Mouse (Mus musculus): ENCODE results near the gene Rev1. TPM values are rescaled to one million over a fixed set of nuclear protein-coding genes. Genes with fewer than 3 reads are reported as not detected.

The Rev1 gene
- polyA plus RNA-seq, 1 experiment from 2014 or later = 27.7 TPM

DNA sequence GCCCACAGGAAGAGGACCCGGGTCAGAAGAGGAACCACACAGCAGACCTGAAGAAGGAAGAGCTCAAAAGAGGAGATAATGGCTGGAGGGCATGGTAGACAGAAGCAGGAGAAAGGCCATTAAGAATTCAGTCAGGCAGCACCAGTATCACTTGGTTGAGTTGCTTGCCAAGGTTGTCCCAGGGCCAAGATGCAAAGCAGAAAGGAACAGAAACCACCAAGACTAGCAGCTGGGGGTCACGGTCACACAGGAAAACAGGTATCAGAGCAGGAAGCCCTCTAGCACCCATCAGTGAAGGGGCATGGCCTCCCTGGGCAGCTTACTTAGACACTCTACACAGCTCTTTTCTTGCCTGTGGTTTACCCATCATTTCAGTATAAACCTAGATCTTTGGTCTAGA is 9.8 kb upstream of the Rev1 start:
- ATAC-seq (ENCODE audit: low read depth) (no peak), DNase-seq (ENCODE audit: low spot score) (no peak)
- WGBS = 79% methylated on average over 2 of the region's 2 CpGs
- no peaks in the 10 kb centered on the region for H3K36me3 ChIP-seq (ENCODE audit: control insufficient read depth, insufficient read depth, low read length)
- H3K4me1 ChIP-seq (ENCODE audit: control insufficient read depth, insufficient read depth, low read length) = no peaks in the 10 kb centered on the region
- no peak overlapping the region for H3K9ac ChIP-seq (ENCODE audit: low read depth, low read length)
- no peaks in the 10 kb centered on the region for H3K9me3 ChIP-seq (ENCODE audit: control insufficient read depth, low read length)
- H3K27me3 ChIP-seq (replicated peaks; ENCODE audit: control insufficient read depth, insufficient read depth, low read length) = no peaks in the 10 kb centered on the region
- no peak overlapping the region for H3K4me2 ChIP-seq (ENCODE audit: low read depth, low read length)
- H3K4me3 ChIP-seq (ENCODE audit: low read depth, low read length) = no peak overlapping the region
- no peak overlapping the region for H3K27ac ChIP-seq (replicated peaks; ENCODE audit: low read depth, low read length)

DNA sequence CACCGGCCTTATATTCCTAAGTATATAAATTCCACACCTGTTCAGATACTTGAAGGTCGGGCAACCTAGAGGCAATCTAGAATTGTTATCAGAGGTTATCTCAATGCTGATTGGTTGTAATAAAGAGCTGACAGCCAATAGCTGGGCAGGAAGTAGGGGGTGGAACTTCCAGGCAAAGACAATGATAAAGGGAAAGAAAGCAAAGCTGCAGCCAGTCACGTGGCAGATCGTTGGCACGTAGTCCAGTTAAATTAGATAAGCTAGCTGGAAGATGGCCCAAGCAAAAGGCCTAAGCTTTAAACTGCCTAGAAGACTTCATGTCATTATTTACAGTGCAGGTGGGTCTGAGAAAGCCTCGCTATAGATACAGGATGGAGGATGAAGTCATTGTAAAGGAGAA is 3.3 kb upstream of the Rev1 start:
- Histone ChIP-seq H3K9ac (ENCODE audit: low read depth, low read length) (no peak overlapping the region), H3K27me3 (replicated peaks; ENCODE audit: control insufficient read depth, insufficient read depth, low read length) (no peaks in the 10 kb centered on the region), H3K4me1 (ENCODE audit: control insufficient read depth, insufficient read depth, low read length) (peaks cover 5% of the 10 kb centered on the region), H3K4me2 (ENCODE audit: low read depth, low read length) (no peak overlapping the region), H3K27ac (replicated peaks; ENCODE audit: low read depth, low read length) (no peak overlapping the region), H3K9me3 (ENCODE audit: control insufficient read depth, low read length) (no peaks in the 10 kb centered on the region), H3K36me3 (ENCODE audit: control insufficient read depth, insufficient read depth, low read length) (no peaks in the 10 kb centered on the region), H3K4me3 (ENCODE audit: low read depth, low read length) (no peak overlapping the region)
- no peak for DNase-seq (ENCODE audit: low spot score)
- no peak for ATAC-seq (ENCODE audit: low read depth)
- WGBS = 67% methylated on average over 6 of the region's 6 CpGs

DNA sequence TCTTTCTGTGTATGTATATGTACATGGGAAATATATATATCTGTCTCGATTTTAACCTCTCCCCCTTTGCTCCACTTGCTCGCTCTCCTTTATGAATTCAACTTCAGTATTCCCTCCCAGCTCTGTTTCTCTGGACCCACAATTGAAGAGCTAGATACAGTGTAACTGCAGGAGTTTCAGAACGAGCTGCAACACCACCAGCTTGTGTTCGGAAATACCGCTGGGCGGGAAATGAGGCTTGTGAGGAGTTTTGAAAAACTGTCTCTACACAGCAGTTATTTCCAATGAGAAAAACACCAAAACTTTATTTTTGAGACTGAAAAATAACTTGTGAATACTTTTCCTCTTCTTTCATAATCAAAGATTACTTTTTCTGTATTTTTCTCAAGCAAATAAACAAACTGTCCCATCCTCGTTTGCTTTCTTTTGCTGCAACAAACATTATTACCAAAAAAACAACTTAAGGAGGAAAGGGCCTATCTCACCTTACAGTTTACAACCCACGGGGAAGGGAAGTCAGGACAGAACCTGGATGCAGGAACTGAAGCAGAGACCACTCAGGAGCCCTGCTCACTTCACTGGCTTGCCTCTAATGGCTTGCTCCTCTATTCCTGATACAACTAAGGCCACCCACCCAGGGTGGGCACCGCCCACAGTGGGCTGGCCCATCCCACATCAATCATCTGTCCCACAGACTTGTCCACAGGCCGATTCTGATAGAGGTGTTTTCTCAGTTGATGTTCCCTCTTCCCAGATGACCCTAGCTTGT is 1.3 kb upstream of the Rev1 start:
- Histone ChIP-seq H3K9ac (ENCODE audit: low read depth, low read length) (no peak overlapping the region), H3K9me3 (ENCODE audit: control insufficient read depth, low read length) (no peaks in the 10 kb centered on the region), H3K27me3 (replicated peaks; ENCODE audit: control insufficient read depth, insufficient read depth, low read length) (no peaks in the 10 kb centered on the region), H3K36me3 (ENCODE audit: control insufficient read depth, insufficient read depth, low read length) (no peaks in the 10 kb centered on the region), H3K4me2 (ENCODE audit: low read depth, low read length) (0 out of 2 replicates have a peak overlapping the region, but pooled peaks have one; percentile 96), H3K27ac (replicated peaks; ENCODE audit: low read depth, low read length) (no peak overlapping the region), H3K4me1 (ENCODE audit: control insufficient read depth, insufficient read depth, low read length) (peaks cover 11% of the 10 kb centered on the region), H3K4me3 (ENCODE audit: low read depth, low read length) (no peak overlapping the region)
- ATAC-seq (ENCODE audit: low read depth) (no peak), DNase-seq (ENCODE audit: low spot score) (no peak)
- 52% methylated on average over 10 of the region's 10 CpGs for WGBS

DNA sequence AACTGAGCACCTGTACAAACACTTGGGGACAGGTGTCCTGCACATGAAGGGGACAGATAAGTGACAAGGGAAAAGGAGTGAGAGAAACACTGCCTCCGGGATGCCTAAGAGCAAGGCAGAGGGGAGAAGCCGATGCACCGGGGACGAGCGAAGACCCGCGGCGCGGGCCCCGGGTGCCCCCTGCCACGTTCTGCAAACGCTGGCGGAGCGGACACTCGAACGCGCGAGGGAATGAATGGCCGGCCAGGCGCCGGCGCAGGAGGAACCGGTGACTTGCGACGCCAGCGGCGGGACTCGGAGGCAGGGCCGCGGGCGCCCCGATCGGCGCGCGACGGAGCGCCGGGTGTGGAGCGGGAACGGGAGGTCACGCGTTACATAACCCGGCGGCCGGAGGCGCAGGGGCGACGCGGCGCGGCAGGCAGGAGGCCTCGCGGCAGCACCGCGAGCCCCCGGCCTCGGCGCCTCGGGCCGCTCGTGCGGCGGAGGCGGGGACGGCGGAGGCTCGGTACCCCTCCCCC is 623 bp downstream of the Rev1 start:
- Histone ChIP-seq H3K9ac (ENCODE audit: low read depth, low read length) (peak overlapping the region; percentile 93), H3K27me3 (replicated peaks; ENCODE audit: control insufficient read depth, insufficient read depth, low read length) (no peaks in the 10 kb centered on the region), H3K9me3 (ENCODE audit: control insufficient read depth, low read length) (no peaks in the 10 kb centered on the region), H3K27ac (replicated peaks; ENCODE audit: low read depth, low read length) (peak overlapping the region; percentile 90), H3K36me3 (ENCODE audit: control insufficient read depth, insufficient read depth, low read length) (no peaks in the 10 kb centered on the region), H3K4me1 (ENCODE audit: control insufficient read depth, insufficient read depth, low read length) (peaks cover 11% of the 10 kb centered on the region), H3K4me3 (ENCODE audit: low read depth, low read length) (peak overlapping the region; percentile 88), H3K4me2 (ENCODE audit: low read depth, low read length) (peak overlapping the region; percentile 96)
- ATAC-seq (ENCODE audit: low read depth) = no peak
- 20% methylated on average over 1 of the region's 68 CpGs for WGBS
- DNase-seq (ENCODE audit: low spot score) = peak; percentile 38

DNA sequence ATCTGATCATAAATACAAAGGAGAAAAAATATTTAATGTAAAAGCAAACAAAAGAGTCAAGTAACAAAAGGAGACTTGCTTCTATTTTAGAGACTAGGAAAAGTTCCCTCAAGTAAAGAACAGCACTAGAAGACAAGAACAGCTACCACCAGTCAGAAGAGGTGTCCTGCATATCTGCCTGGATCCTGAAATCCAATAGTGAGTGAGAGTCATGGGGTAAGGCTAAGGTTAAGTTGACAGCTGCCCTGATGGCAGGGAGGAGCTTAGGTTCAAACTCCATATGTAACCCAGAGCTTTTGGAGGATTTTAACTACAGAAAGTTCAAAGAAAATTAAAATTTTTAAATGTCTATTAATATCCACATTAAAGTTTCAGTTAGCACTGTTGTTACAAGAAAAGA is 2.6 kb downstream of the Rev1 start:
- Histone ChIP-seq H3K4me2 (ENCODE audit: low read depth, low read length) (no peak overlapping the region), H3K4me3 (ENCODE audit: low read depth, low read length) (no peak overlapping the region), H3K4me1 (ENCODE audit: control insufficient read depth, insufficient read depth, low read length) (peaks cover 11% of the 10 kb centered on the region), H3K9me3 (ENCODE audit: control insufficient read depth, low read length) (no peaks in the 10 kb centered on the region), H3K36me3 (ENCODE audit: control insufficient read depth, insufficient read depth, low read length) (no peaks in the 10 kb centered on the region), H3K27me3 (replicated peaks; ENCODE audit: control insufficient read depth, insufficient read depth, low read length) (no peaks in the 10 kb centered on the region), H3K27ac (replicated peaks; ENCODE audit: low read depth, low read length) (no peak overlapping the region), H3K9ac (ENCODE audit: low read depth, low read length) (no peak overlapping the region)
- no peak for ATAC-seq (ENCODE audit: low read depth)
- DNase-seq (ENCODE audit: low spot score) = no peak

DNA sequence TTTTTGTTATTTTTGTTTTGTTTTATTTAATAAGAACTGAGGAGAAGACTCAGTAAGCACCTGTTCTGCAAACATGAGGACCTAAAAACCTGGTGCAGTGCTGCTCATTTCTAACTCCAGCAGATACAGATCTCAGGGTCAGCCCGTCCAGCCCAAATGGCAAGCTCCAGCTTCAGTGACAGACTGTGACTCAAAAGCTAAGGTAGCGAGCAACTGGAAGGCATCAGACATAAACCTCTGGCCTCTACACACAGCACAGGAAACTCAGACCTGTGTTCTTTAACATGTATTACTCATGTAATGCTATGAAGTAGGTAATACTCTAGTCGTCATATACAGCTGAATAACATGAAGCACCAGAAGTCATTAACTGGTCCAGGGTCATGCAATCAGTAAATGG is 3.2 kb downstream of the Rev1 start:
- Histone ChIP-seq H3K36me3 (ENCODE audit: control insufficient read depth, insufficient read depth, low read length) (no peaks in the 10 kb centered on the region), H3K27me3 (replicated peaks; ENCODE audit: control insufficient read depth, insufficient read depth, low read length) (no peaks in the 10 kb centered on the region), H3K9ac (ENCODE audit: low read depth, low read length) (no peak overlapping the region), H3K4me3 (ENCODE audit: low read depth, low read length) (no peak overlapping the region), H3K9me3 (ENCODE audit: control insufficient read depth, low read length) (no peaks in the 10 kb centered on the region), H3K27ac (replicated peaks; ENCODE audit: low read depth, low read length) (no peak overlapping the region), H3K4me2 (ENCODE audit: low read depth, low read length) (no peak overlapping the region), H3K4me1 (ENCODE audit: control insufficient read depth, insufficient read depth, low read length) (peaks cover 11% of the 10 kb centered on the region)
- DNase-seq (ENCODE audit: low spot score) = no peak
- ATAC-seq (ENCODE audit: low read depth) = no peak
- WGBS = 81% methylated on average over 3 of the region's 3 CpGs

DNA sequence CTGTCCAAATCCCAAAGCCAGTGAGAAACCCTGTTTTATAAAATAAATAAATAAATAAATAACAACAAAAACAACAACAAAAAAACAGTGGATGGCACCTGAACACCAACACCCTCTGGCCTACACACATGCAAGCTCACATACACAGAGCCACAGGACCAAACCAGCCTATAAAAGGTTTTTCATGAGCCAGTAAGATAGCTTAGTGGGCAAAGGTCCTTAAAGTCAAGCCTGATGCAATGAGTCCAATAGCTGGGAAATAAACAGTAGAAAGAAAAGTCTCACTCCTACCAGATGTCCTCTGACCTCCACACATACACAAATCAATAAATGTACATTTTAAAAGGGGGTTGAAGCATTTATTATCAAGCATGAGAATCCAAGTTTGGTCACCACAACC is 5.3 kb downstream of the Rev1 start:
- Histone ChIP-seq H3K27ac (replicated peaks; ENCODE audit: low read depth, low read length) (no peak overlapping the region), H3K4me3 (ENCODE audit: low read depth, low read length) (no peak overlapping the region), H3K27me3 (replicated peaks; ENCODE audit: control insufficient read depth, insufficient read depth, low read length) (no peaks in the 10 kb centered on the region), H3K9me3 (ENCODE audit: control insufficient read depth, low read length) (no peaks in the 10 kb centered on the region), H3K4me1 (ENCODE audit: control insufficient read depth, insufficient read depth, low read length) (peaks cover 11% of the 10 kb centered on the region), H3K4me2 (ENCODE audit: low read depth, low read length) (no peak overlapping the region), H3K36me3 (ENCODE audit: control insufficient read depth, insufficient read depth, low read length) (no peaks in the 10 kb centered on the region), H3K9ac (ENCODE audit: low read depth, low read length) (no peak overlapping the region)
- ATAC-seq (ENCODE audit: low read depth) = no peak
- no peak for DNase-seq (ENCODE audit: low spot score)

DNA sequence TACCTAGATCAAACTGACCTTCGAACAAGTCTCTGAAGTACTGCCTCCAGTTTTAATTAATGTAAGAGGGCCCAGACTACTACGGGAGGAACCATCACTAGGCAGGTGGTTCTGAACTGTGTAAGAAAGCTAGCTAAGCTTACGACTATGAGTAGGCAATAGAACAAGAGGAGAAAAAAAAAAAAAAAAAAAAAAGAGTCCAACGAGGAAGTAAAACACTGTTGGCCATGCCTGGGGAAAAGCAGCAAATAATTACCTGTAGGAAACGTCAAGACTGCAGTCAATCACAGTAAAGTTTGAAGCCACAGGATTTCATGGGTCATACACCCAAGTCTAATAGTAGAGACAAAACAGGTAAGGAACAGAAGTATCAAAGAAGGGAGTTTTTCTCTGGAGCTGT is 8.7 kb downstream of the Rev1 start:
- no peaks in the 10 kb centered on the region for H3K4me1 ChIP-seq (ENCODE audit: control insufficient read depth, insufficient read depth, low read length)
- no peaks in the 10 kb centered on the region for H3K36me3 ChIP-seq (ENCODE audit: control insufficient read depth, insufficient read depth, low read length)
- WGBS = 70% methylated on average over 5 of the region's 5 CpGs
- no peak overlapping the region for H3K27ac ChIP-seq (replicated peaks; ENCODE audit: low read depth, low read length)
- H3K4me3 ChIP-seq (ENCODE audit: low read depth, low read length) = no peak overlapping the region
- no peaks in the 10 kb centered on the region for H3K27me3 ChIP-seq (replicated peaks; ENCODE audit: control insufficient read depth, insufficient read depth, low read length)
- no peaks in the 10 kb centered on the region for H3K9me3 ChIP-seq (ENCODE audit: control insufficient read depth, low read length)
- DNase-seq (ENCODE audit: low spot score) = no peak
- no peak overlapping the region for H3K4me2 ChIP-seq (ENCODE audit: low read depth, low read length)
- H3K9ac ChIP-seq (ENCODE audit: low read depth, low read length) = no peak overlapping the region
- no peak for ATAC-seq (ENCODE audit: low read depth)

DNA sequence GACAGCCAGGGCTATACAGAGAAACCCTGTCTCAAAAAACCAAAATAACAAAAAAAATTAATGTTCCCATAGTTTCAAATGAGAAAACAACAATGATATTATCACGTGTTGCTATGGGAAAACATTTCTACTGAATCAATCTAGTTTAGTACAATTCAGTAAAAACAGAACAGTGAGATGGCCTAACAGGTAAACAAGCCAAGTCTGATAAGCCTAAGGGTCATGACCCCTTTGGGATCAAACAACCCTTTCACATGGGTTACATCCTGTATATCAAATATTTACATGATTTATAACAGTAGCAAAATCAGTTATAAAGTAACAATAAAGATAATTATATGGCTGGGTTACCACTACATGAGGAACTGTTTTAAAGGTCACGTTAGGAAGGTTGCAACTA is 11.0 kb downstream of the Rev1 start:
- DNase-seq (ENCODE audit: low spot score) (no peak), ATAC-seq (ENCODE audit: low read depth) (no peak)
- no peaks in the 10 kb centered on the region for H3K36me3 ChIP-seq (ENCODE audit: control insufficient read depth, insufficient read depth, low read length)
- H3K27ac ChIP-seq (replicated peaks; ENCODE audit: low read depth, low read length) = no peak overlapping the region
- H3K9me3 ChIP-seq (ENCODE audit: control insufficient read depth, low read length) = no peaks in the 10 kb centered on the region
- no peak overlapping the region for H3K9ac ChIP-seq (ENCODE audit: low read depth, low read length)
- H3K4me3 ChIP-seq (ENCODE audit: low read depth, low read length) = no peak overlapping the region
- WGBS = 92% methylated on average over 2 of the region's 2 CpGs
- no peaks in the 10 kb centered on the region for H3K27me3 ChIP-seq (replicated peaks; ENCODE audit: control insufficient read depth, insufficient read depth, low read length)
- no peak overlapping the region for H3K4me2 ChIP-seq (ENCODE audit: low read depth, low read length)
- H3K4me1 ChIP-seq (ENCODE audit: control insufficient read depth, insufficient read depth, low read length) = no peaks in the 10 kb centered on the region

Measured in embryonic facial prominence, embryonic 14.5 days (tissue).